Mouse (Mus musculus) hindbrain, embryonic 12.5 days (tissue): Measurements from ENCODE around the gene Map3k13. TPM values are rescaled to one million over a fixed set of nuclear protein-coding genes. Genes with fewer than 3 reads are reported as not detected.
A peak's percentile ranks its signal among the peaks of the same experiment; 100 is the strongest.
"Not testable (repeated sequence)": the region's sequence is repeated elsewhere in the genome, so short reads cannot be mapped to it uniquely, and the experiment has no call there.

ENCODE experiments used
- ATAC-seq: fragments of 200-750 bp; cut with Nextera tagmentation; 2 replicates; pipeline ENCODE4 v1.8.0; 2017; ENCODE audit warnings: moderate TSS enrichment; ENCODE audit not compliant: low FRiP score
- H3K27ac ChIP-seq: fragments of 300-500 bp; sonication (generic); 2 replicates; pipeline ENCODE4 v1.5.1; 2016; ENCODE audit warnings: mild to moderate bottlenecking
- H3K27me3 ChIP-seq: fragments of 300-500 bp; sonication (generic); 2 replicates; pipeline ENCODE4 v1.6.1; 2016; ENCODE audit warnings: mild to moderate bottlenecking
- H3K36me3 ChIP-seq: fragments of 300-500 bp; sonication (generic); 2 replicates; pipeline ENCODE4 v1.6.1; 2016; ENCODE audit warnings: mild to moderate bottlenecking
- H3K4me1 ChIP-seq: fragments of 300-500 bp; sonication (generic); 2 replicates; pipeline ENCODE4 v1.6.1; 2016
- H3K4me2 ChIP-seq: fragments of 300-500 bp; sonication (generic); replicated peaks from 2 replicates; pipeline ENCODE4 v1.6.1; 2016; ENCODE audit warnings: mild to moderate bottlenecking
- H3K4me3 ChIP-seq: fragments of 300-500 bp; sonication (generic); 2 replicates; pipeline ENCODE4 v1.5.1; 2016; ENCODE audit warnings: mild to moderate bottlenecking
- H3K9ac ChIP-seq: fragments of 300-500 bp; sonication (generic); 2 replicates; pipeline ENCODE4 v1.6.1; 2016; ENCODE audit warnings: mild to moderate bottlenecking, moderate library complexity
- H3K9me3 ChIP-seq: fragments of 300-500 bp; sonication (generic); replicated peaks from 2 replicates; pipeline ENCODE4 v1.6.1; 2016; ENCODE audit warnings: mild to moderate bottlenecking
- WGBS: fragments of 180-500 bp; shearing (Covaris S2); methylation state at CpG from one replicate; pipeline ENCODE4 v1.1.7; 2016; 5-methylcytosine and 5-hydroxymethylcytosine counted together
- polyA plus RNA-seq: library from polyadenylated mRNA; unstranded; fragments of >200 nt; fragmentation: Nextera tagmentation; extraction: Ambion mirVana; gene quantifications from 2 replicates; pipeline ENCODE4 v1.2.1, GENCODE M21; 2016

Gene Map3k13
- polyA plus RNA-seq, 1 experiment from 2014 or later = 7.8 TPM

DNA sequence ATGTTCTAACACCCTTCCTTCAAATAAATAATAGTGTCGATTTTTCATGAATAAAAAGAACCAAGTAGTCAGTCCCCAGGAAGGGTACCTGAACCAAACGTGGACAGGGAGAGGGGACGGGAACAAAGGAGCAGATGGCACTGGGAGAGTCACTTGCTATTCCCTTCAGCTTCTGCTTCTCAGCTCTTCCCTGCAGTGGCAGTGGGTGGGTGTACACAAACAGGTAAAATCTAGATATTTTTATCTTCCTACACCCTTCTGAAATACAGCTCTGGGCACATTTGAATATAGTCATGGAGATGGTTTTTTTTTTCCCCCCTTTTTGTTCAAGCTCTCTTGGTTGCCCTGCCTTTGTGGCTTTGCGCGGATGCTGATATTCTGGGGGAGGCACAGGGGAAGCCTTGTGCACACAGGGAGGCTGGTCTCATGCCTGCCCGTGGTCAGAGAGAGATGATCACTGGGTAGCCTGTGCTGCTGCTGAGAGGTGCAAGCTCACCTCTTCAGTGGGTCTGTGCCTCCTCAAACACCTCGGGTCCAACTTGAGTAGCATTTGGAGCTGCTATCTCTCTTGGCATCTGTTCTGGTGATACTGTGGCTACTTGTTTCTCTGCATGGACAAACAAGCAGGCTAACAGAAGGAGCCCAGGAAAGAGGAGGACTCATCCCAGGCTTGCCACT is 87.6 kb downstream of the Map3k13 start:
- no peak overlapping the region for H3K9ac ChIP-seq
- no peak overlapping the region for H3K4me3 ChIP-seq
- WGBS = 62% methylated on average over 7 of the region's 7 CpGs
- H3K27ac ChIP-seq = peak overlapping the region; percentile 64
- no peaks in the 10 kb centered on the region for H3K27me3 ChIP-seq
- H3K9me3 ChIP-seq = no peaks in the 10 kb centered on the region
- peaks cover 32% of the 10 kb centered on the region for H3K4me1 ChIP-seq
- peak; percentile 55; the same call in 1 of the 2 replicates for ATAC-seq
- H3K4me2 ChIP-seq = no peak overlapping the region
- H3K36me3 ChIP-seq = no peaks in the 10 kb centered on the region

- ATAC-seq = no peak
- no peak overlapping the region for H3K4me2 ChIP-seq
- H3K4me1 ChIP-seq = peaks cover 3% of the 10 kb centered on the region; the same call in 1 of the 2 replicates
- no peak overlapping the region for H3K9ac ChIP-seq
- no peaks in the 10 kb centered on the region for H3K9me3 ChIP-seq
- H3K27ac ChIP-seq = no peak overlapping the region
- H3K4me3 ChIP-seq = no peak overlapping the region
- peaks cover 10% of the 10 kb centered on the region for H3K36me3 ChIP-seq
- WGBS = 83% methylated on average over 2 of the region's 2 CpGs
- no peaks in the 10 kb centered on the region for H3K27me3 ChIP-seq
These were observed 93.5 kb downstream of the Map3k13 start for GRCm38 (mm10) chr16:21887601-21888000.

- H3K27me3 ChIP-seq = no peaks in the 10 kb centered on the region
- no peak for ATAC-seq
- 95% methylated on average over 6 of the region's 6 CpGs for WGBS
- no peak overlapping the region for H3K27ac ChIP-seq
- H3K9ac ChIP-seq = no peak overlapping the region
- H3K4me3 ChIP-seq = no peak overlapping the region
- peaks cover 16% of the 10 kb centered on the region for H3K36me3 ChIP-seq
- no peaks in the 10 kb centered on the region for H3K4me1 ChIP-seq
- H3K4me2 ChIP-seq = no peak overlapping the region
- H3K9me3 ChIP-seq = no peaks in the 10 kb centered on the region
These were observed 99.7 kb downstream of the Map3k13 start for GRCm38 (mm10) chr16:21893890-21894289.

GRCm38 (mm10) chr16:21901286-21901685 is 107.1 kb downstream of the Map3k13 start:
- no peak overlapping the region for H3K27ac ChIP-seq
- H3K4me1 ChIP-seq = no peaks in the 10 kb centered on the region
- no peaks in the 10 kb centered on the region for H3K9me3 ChIP-seq
- H3K27me3 ChIP-seq = no peaks in the 10 kb centered on the region
- peaks cover 31% of the 10 kb centered on the region for H3K36me3 ChIP-seq
- H3K9ac ChIP-seq = no peak overlapping the region; the same call in 1 of the 2 replicates
- no peak overlapping the region for H3K4me3 ChIP-seq
- ATAC-seq = no peak
- WGBS = 81% methylated on average over 5 of the region's 5 CpGs
- H3K4me2 ChIP-seq = no peak overlapping the region

DNA sequence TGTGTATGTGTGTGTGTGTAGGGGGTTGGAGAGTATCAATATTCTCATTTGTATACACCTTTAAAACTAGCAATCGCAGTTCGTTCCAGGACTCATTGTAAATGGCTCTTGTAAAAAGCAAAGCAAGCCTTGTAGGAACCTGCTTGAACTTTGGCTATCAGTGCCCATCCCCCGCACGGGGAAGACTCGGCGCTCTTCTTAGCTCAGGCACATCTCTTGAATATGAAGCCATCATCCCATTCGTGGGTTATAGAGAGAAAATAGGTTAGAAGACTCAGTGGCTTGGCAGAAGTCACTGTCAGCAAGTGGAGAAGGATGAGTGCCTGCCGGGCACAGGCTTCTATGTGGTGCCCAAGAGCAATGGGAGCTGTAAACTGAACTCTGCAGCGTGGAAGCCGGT is 110.5 kb downstream of the Map3k13 start:
- Histone ChIP-seq H3K36me3 (peaks cover 40% of the 10 kb centered on the region), H3K9me3 (no peaks in the 10 kb centered on the region), H3K4me3 (no peak overlapping the region), H3K27me3 (no peaks in the 10 kb centered on the region), H3K4me2 (no peak overlapping the region), H3K4me1 (no peaks in the 10 kb centered on the region), H3K27ac (no peak overlapping the region), H3K9ac (no peak overlapping the region)
- WGBS = 89% methylated on average over 10 of the region's 10 CpGs
- ATAC-seq = no peak

DNA sequence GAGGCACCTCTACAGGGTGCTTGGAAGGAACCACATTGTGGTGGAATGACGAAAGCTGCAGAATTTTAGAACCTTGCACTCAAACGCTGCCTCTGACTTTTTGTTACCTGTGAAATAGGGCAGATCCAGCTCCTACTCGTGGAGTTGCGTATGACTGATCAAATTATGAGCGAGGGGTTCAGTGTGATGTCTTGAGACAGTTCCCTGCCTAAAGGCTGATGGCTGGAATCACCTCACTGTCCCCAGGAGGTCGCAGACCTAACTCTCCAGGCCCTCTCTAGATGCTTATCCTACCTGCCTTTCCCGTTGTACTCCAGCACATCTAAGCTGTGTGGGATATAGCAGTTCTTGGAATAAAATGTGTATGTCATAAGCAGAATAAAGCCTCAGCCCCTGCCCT is 111.8 kb downstream of the Map3k13 start:
- no peak overlapping the region for H3K9ac ChIP-seq
- no peaks in the 10 kb centered on the region for H3K4me1 ChIP-seq
- no peaks in the 10 kb centered on the region for H3K9me3 ChIP-seq
- no peak overlapping the region for H3K4me3 ChIP-seq
- H3K4me2 ChIP-seq = no peak overlapping the region
- 89% methylated on average over 7 of the region's 7 CpGs for WGBS
- no peaks in the 10 kb centered on the region for H3K27me3 ChIP-seq
- H3K36me3 ChIP-seq = peaks cover 48% of the 10 kb centered on the region
- no peak overlapping the region for H3K27ac ChIP-seq
- ATAC-seq = no peak

- Histone ChIP-seq H3K36me3 (peaks cover 48% of the 10 kb centered on the region), H3K4me3 (no peak overlapping the region), H3K4me1 (no peaks in the 10 kb centered on the region), H3K27me3 (no peaks in the 10 kb centered on the region), H3K27ac (no peak overlapping the region), H3K9me3 (no peaks in the 10 kb centered on the region), H3K9ac (no peak overlapping the region), H3K4me2 (no peak overlapping the region)
- WGBS = 95% methylated on average over 6 of the region's 6 CpGs
- ATAC-seq = no peak
These were observed 112.8 kb downstream of the Map3k13 start for GRCm38 (mm10) chr16:21906902-21907301.

DNA sequence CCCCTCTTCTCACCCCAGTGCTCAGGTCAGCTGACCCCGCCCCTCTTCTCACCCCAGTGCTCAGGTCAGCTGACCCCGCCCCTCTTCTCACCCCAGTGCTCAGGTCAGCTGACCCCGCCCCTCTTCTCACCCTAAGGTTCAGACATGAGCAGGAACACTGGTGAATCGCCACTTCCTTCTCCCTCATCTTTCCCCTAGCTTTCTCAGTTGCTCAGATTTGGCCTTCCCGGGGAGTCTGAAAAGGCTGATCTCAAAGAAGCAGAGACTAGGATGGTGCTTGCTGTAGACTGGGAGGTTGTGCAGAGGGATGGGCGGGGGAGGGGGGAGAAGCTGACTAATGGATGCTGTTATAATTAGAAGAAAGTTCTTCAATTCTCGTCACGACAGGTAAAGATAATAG is 114.8 kb downstream of the Map3k13 start:
- not testable (repeated sequence) for H3K4me1 ChIP-seq, H3K27ac ChIP-seq, H3K9me3 ChIP-seq, H3K4me3 ChIP-seq, ATAC-seq, H3K27me3 ChIP-seq, H3K9ac ChIP-seq, H3K4me2 ChIP-seq
- WGBS = 40% methylated on average over 6 of the region's 8 CpGs
- peaks cover 61% of the 10 kb centered on the region for H3K36me3 ChIP-seq

DNA sequence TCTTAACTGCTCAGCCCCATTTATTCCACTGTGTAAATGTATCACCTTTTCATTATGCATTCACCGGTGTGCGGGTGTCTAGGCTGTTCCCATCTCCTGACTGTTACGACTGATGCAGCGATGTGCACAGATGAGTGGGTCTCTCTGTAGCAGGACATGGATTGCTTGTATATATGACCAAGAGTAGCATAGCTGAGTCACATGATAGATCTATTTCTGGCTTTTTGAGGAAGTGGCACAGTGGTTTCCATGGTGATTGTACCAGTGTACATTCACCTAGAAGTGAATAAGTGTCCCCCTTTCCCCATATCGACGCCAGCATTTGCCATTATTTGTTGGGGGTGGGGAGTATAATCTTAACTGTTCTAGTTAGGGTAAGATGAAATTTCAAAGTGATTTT is 119.2 kb downstream of the Map3k13 start:
- peaks cover 59% of the 10 kb centered on the region for H3K36me3 ChIP-seq
- H3K27me3 ChIP-seq = no peaks in the 10 kb centered on the region
- 93% methylated on average over 6 of the region's 6 CpGs for WGBS
- H3K9me3 ChIP-seq = no peaks in the 10 kb centered on the region
- no peaks in the 10 kb centered on the region for H3K4me1 ChIP-seq
- no peak overlapping the region for H3K4me3 ChIP-seq
- H3K27ac ChIP-seq = no peak overlapping the region
- H3K4me2 ChIP-seq = no peak overlapping the region
- no peak overlapping the region for H3K9ac ChIP-seq
- no peak for ATAC-seq

DNA sequence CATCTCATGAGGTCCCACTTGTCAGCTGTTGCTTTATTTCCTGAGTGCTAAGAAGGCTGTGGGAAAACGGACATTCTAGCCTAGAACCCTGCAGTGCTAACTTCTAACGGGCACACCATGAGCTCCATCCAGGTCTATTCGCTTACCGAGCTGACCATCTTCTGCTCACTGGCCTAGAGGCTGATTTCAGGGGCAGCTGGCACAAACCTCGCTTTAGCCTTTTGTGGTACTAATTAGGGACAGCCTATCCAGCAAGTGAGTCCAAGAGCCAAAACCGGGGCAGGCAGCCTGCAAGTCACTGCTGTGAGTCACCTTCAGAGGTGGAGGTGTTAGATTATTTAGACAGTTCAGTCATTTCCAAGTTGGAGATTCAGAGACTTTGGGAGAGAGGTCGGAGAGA is 122.5 kb downstream of the Map3k13 start:
- H3K27ac ChIP-seq = no peak overlapping the region
- no peak overlapping the region for H3K4me3 ChIP-seq
- H3K9ac ChIP-seq = no peak overlapping the region
- WGBS = 68% methylated on average over 7 of the region's 7 CpGs
- H3K27me3 ChIP-seq = no peaks in the 10 kb centered on the region
- no peak overlapping the region for H3K4me2 ChIP-seq
- ATAC-seq = no peak
- H3K9me3 ChIP-seq = no peaks in the 10 kb centered on the region
- no peaks in the 10 kb centered on the region for H3K4me1 ChIP-seq
- peaks cover 54% of the 10 kb centered on the region for H3K36me3 ChIP-seq

DNA sequence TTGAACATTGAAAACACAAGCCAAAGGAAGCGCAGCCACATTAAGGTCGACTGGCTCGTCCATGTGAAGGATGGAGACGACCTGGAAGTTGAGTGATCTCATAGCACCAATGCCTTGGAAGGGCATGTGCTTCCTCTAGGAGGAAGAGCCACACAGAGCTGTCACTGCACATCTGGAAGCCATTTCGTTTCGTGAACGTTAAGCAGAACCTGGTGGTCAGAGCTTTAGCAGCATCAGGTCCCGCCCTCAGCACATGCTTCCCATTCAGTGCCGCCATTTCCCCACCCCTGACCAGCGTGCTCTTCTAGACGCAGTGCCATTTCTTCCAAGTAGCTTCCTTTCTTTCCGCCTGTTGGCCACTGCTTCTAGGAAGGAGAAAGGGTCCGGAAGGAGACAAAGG is 134.3 kb downstream of the Map3k13 start:
- no peak overlapping the region for H3K9ac ChIP-seq
- H3K4me3 ChIP-seq = no peak overlapping the region
- H3K27me3 ChIP-seq = no peaks in the 10 kb centered on the region
- no peaks in the 10 kb centered on the region for H3K4me1 ChIP-seq
- ATAC-seq = no peak
- H3K36me3 ChIP-seq = peaks cover 70% of the 10 kb centered on the region
- H3K4me2 ChIP-seq = no peak overlapping the region
- 80% methylated on average over 13 of the region's 13 CpGs for WGBS
- no peaks in the 10 kb centered on the region for H3K9me3 ChIP-seq
- H3K27ac ChIP-seq = no peak overlapping the region

GRCm38 (mm10) chr16:21946761-21947715 is 152.9 kb downstream of the Map3k13 start, which contains the start of gene Tmem41a:
Gene Tmem41a, minus strand, starts transcription at chr16:21947552.
- WGBS = 1% methylated on average over 63 of the region's 63 CpGs
- H3K9ac ChIP-seq = peak within 1 kb of the TSS; percentile 78
- ATAC-seq = peak; percentile 97
- no peaks in the 10 kb centered on the region for H3K27me3 ChIP-seq
- H3K4me2 ChIP-seq = peak within 1 kb of the TSS; percentile 69
- H3K9me3 ChIP-seq = no peaks in the 10 kb centered on the region
- H3K36me3 ChIP-seq = no peaks in the 10 kb centered on the region
- peak within 1 kb of the TSS; percentile 77 for H3K4me3 ChIP-seq
- H3K27ac ChIP-seq = peak within 1 kb of the TSS; percentile 48; the same call in 1 of the 2 replicates
- H3K4me1 ChIP-seq = 0 out of 2 replicates have a peak, but pooled peaks cover 3% of the 10 kb centered on the region
